Mouse (Mus musculus) hindbrain, embryonic 14.5 days (tissue): Measurements from ENCODE around the gene Zscan2. TPM values are rescaled to one million over a fixed set of nuclear protein-coding genes. Genes with fewer than 3 reads are reported as not detected.
"Not testable (repeated sequence)": the region's sequence is repeated elsewhere in the genome, so short reads cannot be mapped to it uniquely, and the experiment has no call there.

Source experiments
- ATAC-seq: fragments of 200-750 bp; cut with Nextera tagmentation; 2 replicates; pipeline ENCODE4 v1.8.0; 2017; ENCODE audit warnings: moderate number of reproducible peaks, mild to moderate bottlenecking, moderate TSS enrichment, moderate library complexity; ENCODE audit not compliant: low FRiP score
- DNase-seq: peaks from one replicate; pipeline ENCODE4 v3.0.0-alpha.2; 2015; ENCODE audit warnings: low spot score
- H3K27ac ChIP-seq: fragments of 300-500 bp; sonication (generic); 2 replicates; pipeline ENCODE4 v1.5.1; 2014; ENCODE audit warnings: mild to moderate bottlenecking, moderate library complexity
- H3K27me3 ChIP-seq: fragments of 300-500 bp; sonication (generic); 2 replicates; pipeline ENCODE4 v1.6.1; 2014; ENCODE audit warnings: mild to moderate bottlenecking, low read length, mixed read lengths; ENCODE audit not compliant: control insufficient read depth, insufficient read depth
- H3K36me3 ChIP-seq: fragments of 300-500 bp; sonication (generic); replicated peaks from 2 replicates; pipeline ENCODE4 v1.6.1; 2014; ENCODE audit not compliant: control insufficient read depth, insufficient read depth
- H3K4me1 ChIP-seq: fragments of 300-500 bp; sonication (generic); replicated peaks from 2 replicates; pipeline ENCODE4 v1.6.1; 2014; ENCODE audit warnings: antibody characterized with exemption, low read length, mixed read lengths; ENCODE audit not compliant: control insufficient read depth, insufficient read depth
- H3K4me2 ChIP-seq: fragments of 300-500 bp; sonication (generic); replicated peaks from 2 replicates; pipeline ENCODE4 v1.6.1; 2014; ENCODE audit warnings: mild to moderate bottlenecking, moderate library complexity
- H3K4me3 ChIP-seq: fragments of 300-500 bp; sonication (generic); replicated peaks from 2 replicates; pipeline ENCODE4 v1.5.1; 2014; ENCODE audit warnings: mild to moderate bottlenecking, low read length
- H3K9ac ChIP-seq: fragments of 300-500 bp; sonication (generic); 2 replicates; pipeline ENCODE4 v1.6.1; 2014
- H3K9me3 ChIP-seq: fragments of 300-500 bp; sonication (generic); 2 replicates; pipeline ENCODE4 v1.6.1; 2016; ENCODE audit warnings: low read length; ENCODE audit not compliant: control insufficient read depth
- WGBS: fragments of 180-500 bp; shearing (Covaris S2); extraction: QIAGEN DNeasy Blood & Tissue Kit; methylation state at CpG from one replicate; pipeline ENCODE4 v1.1.7; 2014; 5-methylcytosine and 5-hydroxymethylcytosine counted together
- polyA plus RNA-seq: library from polyadenylated mRNA; unstranded; fragments of >200 nt; fragmentation: Nextera tagmentation; extraction: Ambion mirVana; gene quantifications from 2 replicates; pipeline ENCODE4 v1.2.1, GENCODE M21; 2014

Zscan2 gene
- polyA plus RNA-seq, 1 experiment from 2014 or later = 4.4 TPM

DNA sequence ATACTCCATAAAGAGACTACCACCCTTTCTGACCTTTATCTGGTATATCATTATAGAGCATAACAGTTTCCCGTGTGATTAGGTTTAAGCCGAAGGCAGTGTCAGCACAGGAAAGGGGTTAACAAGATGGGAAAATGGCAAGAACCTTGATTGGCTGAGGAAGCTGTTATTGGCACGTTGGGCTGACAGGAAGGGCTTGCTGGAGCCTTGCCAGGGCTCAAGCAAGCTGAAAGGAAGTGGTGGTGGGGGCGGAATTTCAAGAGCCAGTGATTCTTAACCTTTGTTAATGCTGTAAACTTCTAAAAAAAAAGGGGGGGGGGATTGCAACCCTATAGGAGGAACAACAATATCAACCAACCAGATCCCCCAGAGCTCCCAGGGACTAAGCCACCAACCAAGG is 28.5 kb upstream of the Zscan2 start:
- no peaks in the 10 kb centered on the region for H3K36me3 ChIP-seq
- no peaks in the 10 kb centered on the region for H3K27me3 ChIP-seq
- no peaks in the 10 kb centered on the region for H3K4me1 ChIP-seq
- DNase-seq (no peak), ATAC-seq (no peak)
- WGBS = 53% methylated on average over 4 of the region's 4 CpGs
- H3K9ac ChIP-seq = no peak overlapping the region
- H3K9me3 ChIP-seq = no peaks in the 10 kb centered on the region
- no peak overlapping the region for H3K27ac ChIP-seq
- no peak overlapping the region for H3K4me3 ChIP-seq
- no peak overlapping the region for H3K4me2 ChIP-seq

DNA sequence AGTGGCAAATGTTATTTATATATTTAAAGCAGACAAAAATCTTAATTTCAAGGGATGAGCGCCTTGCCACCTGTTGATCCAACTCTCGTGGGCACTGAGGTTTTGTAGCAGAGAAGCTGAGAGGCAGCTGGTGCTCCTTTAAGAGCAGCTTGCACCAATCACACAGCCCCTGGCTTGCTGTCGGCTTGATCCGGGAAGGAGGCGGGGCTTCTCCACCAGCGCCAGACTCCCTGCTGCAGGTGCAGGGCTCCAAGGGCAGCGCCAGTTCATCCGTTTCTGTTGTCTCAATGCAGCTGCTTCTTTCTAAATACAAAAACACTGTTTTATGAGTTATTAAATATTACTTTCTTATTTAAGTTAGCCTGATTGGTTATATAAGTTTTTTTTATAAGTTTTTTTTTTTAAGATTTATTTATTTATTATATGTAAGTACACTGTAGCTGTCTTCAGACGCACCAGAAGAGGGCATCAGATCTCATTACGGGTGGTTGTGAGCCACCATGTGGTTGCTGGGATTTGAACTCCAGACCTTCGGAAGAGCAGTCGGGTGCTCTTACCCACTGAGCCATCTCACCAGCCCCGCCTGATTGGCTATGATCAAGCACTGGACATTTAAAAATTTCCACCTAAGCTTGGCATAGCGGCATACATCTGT is 27.6 kb upstream of the Zscan2 start:
- H3K36me3 ChIP-seq, H3K9me3 ChIP-seq, H3K27me3 ChIP-seq, H3K4me3 ChIP-seq, H3K9ac ChIP-seq, H3K27ac ChIP-seq, H3K4me1 ChIP-seq: not testable (repeated sequence)
- 21% methylated on average over 13 of the region's 14 CpGs for WGBS
- DNase-seq (peak; percentile 47), ATAC-seq (peak; percentile 66; the same call in 1 of the 2 replicates)
- peak overlapping the region; percentile 25; the same call in 1 of the 2 replicates for H3K4me2 ChIP-seq

DNA sequence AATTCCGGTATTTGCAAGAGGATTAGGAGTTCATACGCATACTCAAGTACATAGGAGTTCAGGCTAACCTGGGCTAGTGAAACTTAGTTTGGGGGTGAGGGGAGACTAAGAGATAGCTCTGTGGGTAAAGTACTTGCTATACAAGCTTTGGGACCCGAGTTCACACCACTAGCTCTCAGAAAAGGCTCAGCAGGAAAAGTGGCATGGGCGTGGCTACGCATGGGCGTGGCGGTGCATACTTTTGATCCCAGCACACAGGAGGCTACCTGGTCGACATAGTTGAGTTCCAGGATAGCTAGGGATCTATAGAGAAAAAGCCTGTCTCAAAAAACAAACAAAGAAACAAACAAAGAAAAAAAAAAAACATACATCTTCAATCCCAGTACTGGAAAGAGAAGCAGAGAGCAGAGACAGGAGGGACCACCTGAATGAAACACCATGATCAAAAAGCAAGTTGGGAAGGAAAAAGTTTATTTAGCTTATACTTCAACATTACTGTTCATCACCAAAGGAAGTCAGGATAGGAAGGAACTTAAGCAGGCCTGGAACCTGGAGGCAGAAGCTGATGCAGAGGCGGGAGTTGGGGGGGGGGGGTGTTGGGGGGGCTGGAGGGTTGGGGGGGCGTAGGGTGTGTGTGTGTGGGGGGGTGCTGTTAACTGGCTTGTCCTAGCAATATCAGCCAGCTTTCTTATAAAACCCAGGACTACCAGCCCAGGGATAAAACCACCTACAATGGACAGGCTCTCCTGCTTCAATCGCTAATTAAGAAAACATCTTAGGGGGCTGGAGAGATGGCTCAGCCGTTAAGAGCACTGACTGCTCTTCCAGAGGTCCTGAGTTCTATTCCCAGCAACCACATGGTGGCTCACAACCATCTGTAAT is 26.8 kb upstream of the Zscan2 start:
- no peak overlapping the region for H3K4me3 ChIP-seq
- DNase-seq = no peak
- no peaks in the 10 kb centered on the region for H3K9me3 ChIP-seq
- H3K9ac ChIP-seq = no peak overlapping the region
- H3K4me2 ChIP-seq = no peak overlapping the region
- H3K36me3 ChIP-seq = no peaks in the 10 kb centered on the region
- H3K27ac ChIP-seq = no peak overlapping the region
- no peak for ATAC-seq
- 41% methylated on average over 12 of the region's 12 CpGs for WGBS
- no peaks in the 10 kb centered on the region for H3K4me1 ChIP-seq
- H3K27me3 ChIP-seq = no peaks in the 10 kb centered on the region

DNA sequence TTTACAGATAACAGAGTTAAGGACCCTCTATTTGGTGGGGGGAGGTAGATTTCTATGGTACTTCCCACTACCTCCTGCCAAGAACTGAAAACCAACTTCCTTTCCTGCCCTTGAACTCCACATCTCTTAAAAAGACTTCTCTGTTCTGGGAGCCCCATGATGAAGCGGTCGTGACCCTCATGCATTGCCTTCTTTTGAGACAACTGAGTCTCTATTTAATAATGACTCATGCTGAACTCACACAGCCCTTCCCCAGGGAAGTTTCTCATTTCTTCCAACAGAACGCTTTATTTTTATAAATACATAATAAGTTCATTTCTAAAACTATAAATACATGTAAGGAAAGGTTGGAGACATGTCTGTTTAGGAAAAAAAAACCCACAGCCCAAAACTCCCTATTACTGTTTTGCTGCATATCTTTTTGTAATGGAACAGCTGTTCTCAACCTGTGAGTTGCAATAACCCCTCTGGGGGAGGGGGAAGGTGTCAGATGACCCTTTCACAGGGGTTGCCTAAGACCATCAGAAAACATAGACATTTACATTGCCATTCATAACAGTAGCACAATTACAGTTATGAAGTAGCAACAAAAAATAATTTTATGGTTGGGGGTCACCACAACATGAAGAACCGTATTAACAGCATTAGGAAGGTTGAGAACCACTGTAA is 24.6 kb upstream of the Zscan2 start:
- no peak overlapping the region for H3K4me2 ChIP-seq
- no peak for ATAC-seq
- WGBS = 77% methylated on average over 4 of the region's 4 CpGs

DNA sequence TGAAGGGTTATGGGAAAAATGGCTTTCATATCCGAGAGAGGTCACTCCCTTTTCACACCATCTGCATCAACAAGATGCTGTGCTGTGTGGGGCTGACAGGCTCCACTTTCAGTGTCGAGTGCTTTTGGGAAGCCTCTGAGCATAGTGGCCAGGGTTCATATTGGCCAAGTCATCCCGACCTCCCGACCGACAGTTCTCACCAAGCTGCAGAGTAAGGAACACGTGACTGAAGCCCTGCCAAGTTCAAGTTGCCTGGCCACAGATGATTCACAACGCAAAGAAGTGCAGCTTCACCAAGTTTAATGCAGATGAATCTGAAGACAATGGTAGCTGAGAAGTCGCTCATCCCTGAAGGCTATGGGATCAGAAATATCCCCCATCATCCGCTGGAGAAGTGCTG is 23.0 kb upstream of the Zscan2 start:
- Histone ChIP-seq H3K4me3 (no peak overlapping the region), H3K4me1 (no peaks in the 10 kb centered on the region), H3K36me3 (no peaks in the 10 kb centered on the region), H3K9ac (no peak overlapping the region), H3K9me3 (no peaks in the 10 kb centered on the region), H3K27ac (no peak overlapping the region), H3K27me3 (no peaks in the 10 kb centered on the region), H3K4me2 (no peak overlapping the region)
- no peak for ATAC-seq
- WGBS = 50% methylated on average over 9 of the region's 9 CpGs
- DNase-seq = no peak

More for the DNA sequence above, 24.6 kb upstream of the Zscan2 start:
- Histone ChIP-seq H3K4me1 (no peaks in the 10 kb centered on the region), H3K27me3 (no peaks in the 10 kb centered on the region), H3K36me3 (no peaks in the 10 kb centered on the region), H3K4me3 (no peak overlapping the region), H3K9me3 (no peaks in the 10 kb centered on the region), H3K27ac (no peak overlapping the region), H3K9ac (no peak overlapping the region)
- no peak for DNase-seq

DNA sequence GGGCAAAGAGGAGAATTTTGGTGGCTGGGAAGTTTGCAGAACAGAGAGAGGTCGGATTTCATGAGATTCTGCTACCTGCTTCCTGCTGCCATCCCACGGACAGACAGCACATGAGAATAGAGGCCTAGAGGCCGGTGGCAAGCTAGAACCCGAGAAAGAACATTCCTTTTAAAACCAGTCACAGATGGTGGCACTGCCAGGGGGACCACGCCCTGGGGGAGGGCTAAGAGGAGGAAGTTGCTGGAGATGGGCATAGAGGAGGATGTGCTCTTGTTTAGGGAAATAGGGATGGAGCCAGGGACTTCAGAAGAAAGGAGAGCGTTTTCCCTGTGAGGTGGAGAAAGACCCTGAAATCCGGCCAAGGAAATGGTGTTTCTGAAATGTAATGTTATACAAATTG is 22.5 kb upstream of the Zscan2 start:
- H3K27me3 ChIP-seq = no peaks in the 10 kb centered on the region

DNA sequence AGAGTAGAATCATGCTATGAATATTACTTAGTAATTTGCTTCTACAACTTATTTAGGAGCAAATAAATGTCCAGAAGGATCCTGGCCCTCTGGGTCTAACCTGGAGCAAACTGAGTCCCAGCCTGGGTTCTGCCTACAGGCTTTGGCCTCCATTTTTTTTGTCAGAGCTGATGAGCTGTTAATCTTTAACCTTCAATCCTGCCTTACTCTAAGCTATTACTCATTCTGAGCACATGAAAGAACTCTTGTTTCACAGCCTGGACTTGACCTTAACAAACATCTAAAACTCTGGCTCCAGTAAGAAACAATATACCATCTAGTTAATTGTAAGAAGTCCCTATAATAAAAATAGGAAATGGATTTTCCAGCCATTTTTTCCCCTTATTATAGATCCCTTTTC is 21.0 kb upstream of the Zscan2 start:
- no peak for DNase-seq

More for the DNA sequence above, 22.5 kb upstream of the Zscan2 start:
- Histone ChIP-seq H3K4me2 (no peak overlapping the region), H3K4me1 (no peaks in the 10 kb centered on the region), H3K9ac (no peak overlapping the region), H3K27ac (no peak overlapping the region), H3K36me3 (no peaks in the 10 kb centered on the region), H3K9me3 (no peaks in the 10 kb centered on the region), H3K4me3 (no peak overlapping the region)
- no peak for ATAC-seq
- 51% methylated on average over 7 of the region's 7 CpGs for WGBS
- no peak for DNase-seq

DNA sequence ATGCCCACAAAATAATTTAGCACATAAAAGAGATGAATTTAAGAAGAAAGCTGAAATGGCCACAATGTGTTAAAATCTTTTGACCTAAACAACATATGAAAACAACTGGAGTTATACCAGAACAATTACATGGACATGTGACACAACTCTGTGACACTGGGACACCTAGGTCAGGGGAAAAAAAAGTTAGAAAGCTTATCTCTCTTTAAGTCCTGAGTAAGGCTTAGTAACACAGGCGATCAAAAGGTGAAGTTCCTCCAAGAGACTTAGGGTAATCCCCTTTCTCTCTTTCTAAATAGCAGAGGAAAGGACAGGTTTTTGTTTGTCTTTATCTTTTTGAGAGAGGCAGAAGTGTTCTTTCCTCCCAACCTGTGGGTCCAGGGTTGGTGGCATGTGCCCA is 20.5 kb upstream of the Zscan2 start:
- Histone ChIP-seq H3K9me3 (no peaks in the 10 kb centered on the region), H3K9ac (no peak overlapping the region), H3K4me1 (no peaks in the 10 kb centered on the region), H3K27me3 (no peaks in the 10 kb centered on the region), H3K4me3 (no peak overlapping the region), H3K36me3 (no peaks in the 10 kb centered on the region), H3K27ac (no peak overlapping the region), H3K4me2 (no peak overlapping the region)
- 36% methylated on average over 1 of the region's 1 CpGs for WGBS
- ATAC-seq (no peak), DNase-seq (no peak)

More for the DNA sequence above, 21.0 kb upstream of the Zscan2 start:
- H3K4me3 ChIP-seq = no peak overlapping the region
- H3K27ac ChIP-seq = no peak overlapping the region
- no peak overlapping the region for H3K4me2 ChIP-seq
- H3K9me3 ChIP-seq = no peaks in the 10 kb centered on the region
- no peak overlapping the region for H3K9ac ChIP-seq
- ATAC-seq = no peak
- no peaks in the 10 kb centered on the region for H3K27me3 ChIP-seq
- no peaks in the 10 kb centered on the region for H3K4me1 ChIP-seq
- H3K36me3 ChIP-seq = no peaks in the 10 kb centered on the region

DNA sequence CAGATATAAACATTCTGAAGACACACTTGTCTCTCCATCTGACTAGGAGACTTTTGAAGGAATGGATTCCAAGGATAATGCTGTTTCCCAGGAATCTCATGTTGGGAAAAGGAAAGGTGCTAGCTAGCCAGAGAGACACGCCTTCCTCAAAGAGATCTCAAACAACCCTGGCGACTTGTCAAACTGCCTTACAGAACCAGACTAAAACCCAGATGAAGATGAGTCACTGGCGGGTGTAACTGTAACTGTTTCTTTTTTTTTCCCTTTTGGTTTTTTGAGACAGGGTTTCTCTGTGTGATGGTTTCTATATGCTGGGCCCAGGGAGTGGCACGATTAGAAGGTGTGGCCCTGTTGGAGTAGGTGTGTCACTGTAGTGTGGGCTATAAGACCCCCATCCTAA is 19.8 kb upstream of the Zscan2 start:
- H3K9ac ChIP-seq = no peak overlapping the region
- no peaks in the 10 kb centered on the region for H3K36me3 ChIP-seq
- H3K4me1 ChIP-seq = no peaks in the 10 kb centered on the region
- DNase-seq (no peak), ATAC-seq (no peak)
- no peaks in the 10 kb centered on the region for H3K27me3 ChIP-seq
- no peak overlapping the region for H3K27ac ChIP-seq
- no peaks in the 10 kb centered on the region for H3K9me3 ChIP-seq
- H3K4me3 ChIP-seq = no peak overlapping the region
- no peak overlapping the region for H3K4me2 ChIP-seq
- WGBS = 81% methylated on average over 4 of the region's 4 CpGs
